Mouse (Mus musculus): ENCODE measurements around the gene Guca2b.

DNA sequence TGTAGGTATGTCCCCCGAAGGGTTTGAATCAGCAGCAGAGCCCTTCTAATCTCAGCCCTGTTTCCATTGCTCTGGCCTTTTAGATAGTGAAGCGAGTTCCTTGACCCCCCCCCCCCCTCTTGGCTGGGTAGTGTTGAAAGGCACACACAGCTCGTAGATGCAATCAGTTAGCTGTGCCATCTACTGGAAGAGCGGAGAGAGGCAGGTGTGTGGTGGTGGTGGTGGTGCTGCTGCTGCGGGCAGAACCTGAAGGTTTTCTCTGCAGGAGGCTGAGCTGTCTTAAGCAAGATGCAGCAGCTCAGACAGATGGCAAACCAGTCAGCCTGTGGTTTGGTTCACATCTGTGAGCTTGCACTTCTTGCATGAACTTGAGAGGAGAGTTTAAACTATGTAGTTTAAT is 13.9 kb upstream of the Guca2b start:
- no peak for TF ChIP-seq CTCF (IDR thresholded peaks at IDR 0.05; ENCODE audit: extremely low read depth, insufficient read length, insufficient replicate concordance, low read depth, low read length)
- no peak for TF ChIP-seq POLR2A (IDR thresholded peaks at IDR 0.05; ENCODE audit: low read depth, low read length)
